Mouse (Mus musculus) heart, embryonic 10.5 days (tissue): Measurements from ENCODE around the gene Crybb2. TPM values are rescaled to one million over a fixed set of nuclear protein-coding genes. Genes with fewer than 3 reads are reported as not detected.

ENCODE experiments used
- DNase-seq: peaks from one replicate; pipeline ENCODE4 v3.0.0-alpha.2; 2017; ENCODE audit warnings: low spot score
- H3K27ac ChIP-seq: fragments of 300-500 bp; sonication (generic); 2 replicates; pipeline ENCODE4 v1.5.1; 2016; ENCODE audit warnings: mild to moderate bottlenecking
- H3K27me3 ChIP-seq: fragments of 300-500 bp; sonication (generic); 2 replicates; pipeline ENCODE4 v1.6.1; 2016; ENCODE audit warnings: mild to moderate bottlenecking; ENCODE audit not compliant: poor library complexity, insufficient read depth, severe bottlenecking
- H3K36me3 ChIP-seq: fragments of 300-500 bp; sonication (generic); 2 replicates; pipeline ENCODE4 v1.6.1; 2016; ENCODE audit warnings: mild to moderate bottlenecking, moderate library complexity
- H3K4me1 ChIP-seq: fragments of 300-500 bp; sonication (generic); 2 replicates; pipeline ENCODE4 v1.6.1; 2016; ENCODE audit warnings: mild to moderate bottlenecking
- H3K4me3 ChIP-seq: fragments of 300-500 bp; sonication (generic); 2 replicates; pipeline ENCODE4 v1.5.1; 2016; ENCODE audit warnings: mild to moderate bottlenecking, moderate library complexity
- H3K9me3 ChIP-seq: fragments of 300-500 bp; sonication (generic); 2 replicates; pipeline ENCODE4 v1.6.1; 2016; ENCODE audit warnings: mild to moderate bottlenecking, moderate library complexity
- WGBS: fragments of 180-500 bp; shearing (Covaris S2); methylation state at CpG from one replicate; pipeline ENCODE4 v1.1.7; 2016; 5-methylcytosine and 5-hydroxymethylcytosine counted together
- polyA plus RNA-seq: library from polyadenylated mRNA; unstranded; fragments of >200 nt; fragmentation: Nextera tagmentation; extraction: Ambion mirVana; gene quantifications from 2 replicates; pipeline ENCODE4 v1.2.1, GENCODE M21; 2016

Gene Crybb2
- polyA plus RNA-seq, 1 experiment from 2014 or later = not detected

- no peak overlapping the region for H3K27ac ChIP-seq
- 0 out of 2 replicates have a peak, but pooled peaks cover under 1% of the 10 kb centered on the region for H3K27me3 ChIP-seq
- no peak overlapping the region for H3K4me3 ChIP-seq
- peaks cover 37% of the 10 kb centered on the region for H3K36me3 ChIP-seq
- H3K4me1 ChIP-seq = peaks cover 19% of the 10 kb centered on the region
- DNase-seq = no peak
- H3K9me3 ChIP-seq = no peaks in the 10 kb centered on the region
- 87% methylated on average over 12 of the region's 12 CpGs for WGBS
These were observed 16.5 kb upstream of the Crybb2 start for GRCm38 (mm10) chr5:113086439-113086838.

- H3K27me3 ChIP-seq = 0 out of 2 replicates have a peak, but pooled peaks cover 6% of the 10 kb centered on the region
- DNase-seq = no peak
- WGBS = 57% methylated on average over 2 of the region's 2 CpGs
- no peak overlapping the region for H3K27ac ChIP-seq
- H3K4me1 ChIP-seq = peaks cover 19% of the 10 kb centered on the region
- H3K36me3 ChIP-seq = peaks cover 32% of the 10 kb centered on the region
- H3K9me3 ChIP-seq = no peaks in the 10 kb centered on the region
- H3K4me3 ChIP-seq = no peak overlapping the region
These were observed 16.0 kb upstream of the Crybb2 start for GRCm38 (mm10) chr5:113085931-113086330.

- Histone ChIP-seq H3K9me3 (no peaks in the 10 kb centered on the region), H3K4me3 (no peak overlapping the region), H3K4me1 (peaks cover 21% of the 10 kb centered on the region), H3K27ac (no peak overlapping the region), H3K27me3 (0 out of 2 replicates have a peak, but pooled peaks cover 6% of the 10 kb centered on the region), H3K36me3 (peaks cover 16% of the 10 kb centered on the region)
- no peak for DNase-seq
- 87% methylated on average over 2 of the region's 2 CpGs for WGBS
These were observed 14.4 kb upstream of the Crybb2 start for GRCm38 (mm10) chr5:113084309-113084708.

- no peak for DNase-seq
- Histone ChIP-seq H3K4me1 (peaks cover 22% of the 10 kb centered on the region), H3K27ac (peak overlapping the region; percentile 69), H3K36me3 (no peaks in the 10 kb centered on the region), H3K4me3 (peak overlapping the region; percentile 25; the same call in 1 of the 2 replicates), H3K27me3 (peaks cover 14% of the 10 kb centered on the region; the same call in 1 of the 2 replicates), H3K9me3 (no peaks in the 10 kb centered on the region)
- 47% methylated on average over 19 of the region's 19 CpGs for WGBS
These were observed 12.6 kb upstream of the Crybb2 start for GRCm38 (mm10) chr5:113082356-113083168.

GRCm38 (mm10) chr5:113081439-113081838 lies 11.5 kb upstream of the Crybb2 start, which contains the start of gene Crybb3:
Gene Crybb3, minus strand, starts transcription at chr5:113081584.
- DNase-seq = no peak
- Histone ChIP-seq H3K4me1 (peaks cover 19% of the 10 kb centered on the region), H3K27ac (peak within 1 kb of the TSS; percentile 69; the same call in 1 of the 2 replicates), H3K27me3 (peaks cover 20% of the 10 kb centered on the region; the same call in 1 of the 2 replicates), H3K36me3 (no peaks in the 10 kb centered on the region), H3K9me3 (no peaks in the 10 kb centered on the region), H3K4me3 (no peak within 1 kb of the TSS)
- WGBS = 76% methylated on average over 8 of the region's 8 CpGs

- Histone ChIP-seq H3K27me3 (peaks cover 23% of the 10 kb centered on the region; the same call in 1 of the 2 replicates), H3K9me3 (no peaks in the 10 kb centered on the region), H3K4me3 (no peak overlapping the region), H3K4me1 (peaks cover 20% of the 10 kb centered on the region), H3K36me3 (no peaks in the 10 kb centered on the region), H3K27ac (no peak overlapping the region)
- DNase-seq = no peak
- 84% methylated on average over 9 of the region's 9 CpGs for WGBS
These were observed 11.1 kb upstream of the Crybb2 start for GRCm38 (mm10) chr5:113081020-113081419.

GRCm38 (mm10) chr5:113079783-113080182 lies 9.9 kb upstream of the Crybb2 start:
- Histone ChIP-seq H3K4me3 (peak overlapping the region; percentile 39), H3K27me3 (peaks cover 30% of the 10 kb centered on the region; the same call in 1 of the 2 replicates), H3K36me3 (no peaks in the 10 kb centered on the region), H3K9me3 (no peaks in the 10 kb centered on the region), H3K27ac (0 out of 2 replicates have a peak overlapping the region, but pooled peaks have one; percentile 29), H3K4me1 (peaks cover 24% of the 10 kb centered on the region)
- DNase-seq = no peak
- WGBS = 20% methylated on average over 21 of the region's 21 CpGs

- H3K36me3 ChIP-seq = no peaks in the 10 kb centered on the region
- H3K4me3 ChIP-seq = no peak overlapping the region
These were observed 8.8 kb upstream of the Crybb2 start for GRCm38 (mm10) chr5:113078686-113079085.

GRCm38 (mm10) chr5:113054308-113054707 lies 15.6 kb downstream of the Crybb2 start:
- Histone ChIP-seq H3K9me3 (no peaks in the 10 kb centered on the region), H3K27me3 (peaks cover 35% of the 10 kb centered on the region), H3K4me1 (peaks cover 11% of the 10 kb centered on the region), H3K4me3 (no peak overlapping the region), H3K36me3 (no peaks in the 10 kb centered on the region), H3K27ac (no peak overlapping the region)
- 6% methylated on average over 16 of the region's 16 CpGs for WGBS
- peak; percentile 87 for DNase-seq

More at GRCm38 (mm10) chr5:113078686-113079085, 8.8 kb upstream of the Crybb2 start:
- no peaks in the 10 kb centered on the region for H3K9me3 ChIP-seq
- no peak for DNase-seq
- WGBS = 57% methylated on average over 5 of the region's 5 CpGs
- no peak overlapping the region for H3K27ac ChIP-seq
- H3K27me3 ChIP-seq = peaks cover 34% of the 10 kb centered on the region; the same call in 1 of the 2 replicates
- peaks cover 24% of the 10 kb centered on the region for H3K4me1 ChIP-seq

GRCm38 (mm10) chr5:113050581-113051185 lies 19.2 kb downstream of the Crybb2 start:
- H3K4me3 ChIP-seq = no peak overlapping the region
- H3K9me3 ChIP-seq = 0 out of 2 replicates have a peak, but pooled peaks cover 3% of the 10 kb centered on the region
- H3K36me3 ChIP-seq = no peaks in the 10 kb centered on the region
- peaks cover 12% of the 10 kb centered on the region; the same call in 1 of the 2 replicates for H3K27me3 ChIP-seq
- H3K27ac ChIP-seq = no peak overlapping the region
- DNase-seq = no peak
- peaks cover 11% of the 10 kb centered on the region for H3K4me1 ChIP-seq
- WGBS = 64% methylated on average over 7 of the region's 7 CpGs

GRCm38 (mm10) chr5:113049876-113050275 lies 20.0 kb downstream of the Crybb2 start:
- Histone ChIP-seq H3K27ac (no peak overlapping the region), H3K4me1 (peaks cover 11% of the 10 kb centered on the region), H3K4me3 (no peak overlapping the region), H3K27me3 (peaks cover 12% of the 10 kb centered on the region; the same call in 1 of the 2 replicates), H3K9me3 (0 out of 2 replicates have a peak, but pooled peaks cover 3% of the 10 kb centered on the region), H3K36me3 (no peaks in the 10 kb centered on the region)
- no peak for DNase-seq

GRCm38 (mm10) chr5:113045511-113046273 lies 24.2 kb downstream of the Crybb2 start:
- 83% methylated on average over 10 of the region's 10 CpGs for WGBS

More at GRCm38 (mm10) chr5:113045511-113046273, 24.2 kb downstream of the Crybb2 start:
- Histone ChIP-seq H3K4me1 (peaks cover 25% of the 10 kb centered on the region), H3K27me3 (no peaks in the 10 kb centered on the region), H3K36me3 (no peaks in the 10 kb centered on the region), H3K27ac (no peak overlapping the region), H3K9me3 (0 out of 2 replicates have a peak, but pooled peaks cover 3% of the 10 kb centered on the region), H3K4me3 (no peak overlapping the region)
- no peak for DNase-seq
